Mouse (Mus musculus) ES-E14 (cell line): ENCODE results near the gene Alx3.

ENCODE experiments used
- CHD2 ChIP-seq: IDR thresholded peaks from 2 replicates; pipeline ENCODE4 v1.6.1; 2014; ENCODE audit warnings: mild to moderate bottlenecking, low read depth, low read length, inconsistent platforms
- ZNF384 ChIP-seq: IDR thresholded peaks from 2 replicates; pipeline ENCODE4 v1.6.1; 2012; ENCODE audit warnings: low read depth, low read length, inconsistent platforms

DNA sequence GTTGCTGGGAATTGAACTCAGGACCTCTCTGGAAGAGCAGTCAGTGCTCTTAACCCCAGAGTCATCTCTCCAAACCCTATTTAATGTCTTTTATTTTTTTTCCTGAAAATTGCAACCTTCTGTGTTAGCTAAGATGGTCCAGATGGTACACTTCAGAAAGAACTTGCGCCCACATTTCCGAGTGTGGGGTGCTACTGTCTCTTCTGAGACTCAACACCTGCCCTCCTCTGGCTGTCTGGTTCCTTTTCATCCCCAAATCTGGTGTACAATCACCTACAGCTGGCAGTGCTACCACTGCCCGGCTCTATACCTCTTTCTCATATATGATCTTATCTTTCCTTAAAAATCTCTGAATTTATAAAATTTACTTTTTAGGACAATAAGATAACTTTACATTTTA, 58.1 kb downstream of the Alx3 start:
- TF ChIP-seq ZNF384 = no peak
- TF ChIP-seq CHD2 = no peak
